Mouse (Mus musculus): ENCODE measurements around the gene Msi2.

Msi2 gene

GRCm38 (mm10) chr11:88307616-88308543, 410.4 kb downstream of the Msi2 start:
- no peak for DNase-seq (ENCODE audit: low spot score)

DNA sequence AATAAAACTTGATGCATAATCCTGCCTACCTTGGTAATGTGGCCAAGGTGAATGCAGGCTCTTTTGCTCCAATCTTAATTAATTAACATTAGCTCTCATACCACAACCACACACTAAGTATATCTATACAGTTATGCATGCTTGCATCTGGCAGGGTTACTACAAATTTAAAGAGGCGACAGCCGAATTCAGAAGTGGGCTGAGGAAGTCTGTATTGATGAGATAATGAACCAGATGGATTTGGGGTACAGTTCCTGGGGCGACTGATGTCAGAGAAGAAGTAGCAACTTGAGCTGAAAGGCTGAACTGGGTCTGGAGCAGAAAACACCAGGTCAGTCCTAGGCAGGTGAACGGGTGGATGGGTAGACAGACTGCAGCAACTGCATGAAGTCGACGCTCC, 412.6 kb downstream of the Msi2 start:
- no peak for DNase-seq (ENCODE audit: low spot score)

- no peak for DNase-seq (ENCODE audit: low spot score)
These were observed 416.7 kb downstream of the Msi2 start for GRCm38 (mm10) chr11:88301619-88302018.

- DNase-seq (ENCODE audit: low spot score) = no peak
These were observed 419.0 kb downstream of the Msi2 start for GRCm38 (mm10) chr11:88299345-88299744.

DNA sequence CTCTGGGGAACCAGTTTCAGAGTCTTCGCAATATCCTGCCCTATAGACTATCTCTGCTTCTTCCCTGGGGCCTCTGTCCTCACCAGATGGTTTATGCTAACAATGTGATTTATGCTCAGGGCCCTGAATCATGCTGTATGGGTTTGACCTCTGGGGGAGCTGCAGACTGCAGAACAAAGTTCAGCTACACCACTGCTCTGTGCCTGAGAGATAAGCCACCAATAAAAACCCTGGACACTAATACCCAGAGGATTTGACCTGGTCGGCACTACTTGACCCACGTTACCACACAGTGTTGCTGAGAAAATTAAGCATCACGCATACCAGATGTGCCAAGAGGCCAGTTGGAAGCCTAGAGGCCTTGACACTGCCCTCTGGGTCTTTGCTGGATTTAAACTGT, 420.8 kb downstream of the Msi2 start:
- DNase-seq (ENCODE audit: low spot score) = peak; percentile 60

DNA sequence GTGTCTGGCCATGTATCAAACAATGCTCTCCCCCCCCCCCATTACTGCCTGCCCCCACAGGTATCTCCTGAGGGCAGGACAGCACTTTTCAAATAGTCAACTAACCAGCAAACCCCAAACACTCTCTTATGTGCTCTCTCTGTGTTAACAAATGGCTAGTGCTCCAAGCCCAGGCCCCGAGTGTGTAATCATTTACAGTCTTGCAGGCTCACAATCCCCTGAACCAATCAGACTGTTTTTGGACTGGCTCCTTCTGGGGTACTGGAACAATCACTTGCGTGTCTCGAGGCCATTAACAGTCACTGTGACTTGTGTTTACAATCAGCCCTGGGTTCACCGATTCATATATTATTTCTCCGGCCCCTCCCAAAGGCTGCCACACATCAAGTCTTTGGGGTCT, 423.0 kb downstream of the Msi2 start:
- DNase-seq (ENCODE audit: low spot score) = no peak

GRCm38 (mm10) chr11:88294394-88294710, 424.0 kb downstream of the Msi2 start:
- no peak for DNase-seq (ENCODE audit: low spot score)

GRCm38 (mm10) chr11:88293631-88294393, 424.5 kb downstream of the Msi2 start, which contains the start of gene Ccdc182:
Gene Ccdc182, plus strand, starts transcription at chr11:88294058.
- no peak for DNase-seq (ENCODE audit: low spot score)

DNA sequence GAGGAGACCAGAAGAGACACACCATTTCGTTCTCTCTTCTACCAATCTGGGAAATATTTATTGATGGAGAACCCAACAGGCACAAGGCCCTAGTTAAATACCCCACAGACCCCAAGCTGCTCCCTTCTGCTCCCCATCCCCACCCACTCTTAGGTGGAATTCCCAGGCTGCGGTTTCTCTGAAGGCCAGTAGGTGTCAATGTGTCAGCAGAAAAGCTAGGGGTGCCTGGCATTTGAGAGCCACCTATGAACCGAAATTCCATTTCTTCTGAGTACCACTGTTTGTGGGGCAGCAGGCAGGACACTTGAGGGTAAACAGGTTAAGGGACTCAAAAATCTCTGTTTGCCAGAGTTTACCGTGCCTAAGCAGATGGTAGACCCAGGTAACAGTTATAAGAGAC, 426.6 kb downstream of the Msi2 start:
- DNase-seq (ENCODE audit: low spot score) = peak; percentile 49

- no peak for DNase-seq (ENCODE audit: low spot score)
These were observed 427.1 kb downstream of the Msi2 start for GRCm38 (mm10) chr11:88291245-88291644.
